Mouse (Mus musculus) heart, embryonic 11.5 days (tissue): ENCODE data around the gene Elp5. TPM values are rescaled to one million over a fixed set of nuclear protein-coding genes. Genes with fewer than 3 reads are reported as not detected.

ENCODE experiments used
- ATAC-seq: fragments of 200-750 bp; cut with Nextera tagmentation; replicated peaks from 2 replicates; pipeline ENCODE4 v1.8.0; 2017; ENCODE audit warnings: moderate library complexity; ENCODE audit not compliant: insufficient number of reproducible peaks, low FRiP score, low TSS enrichment
- H3K27ac ChIP-seq: fragments of 300-500 bp; sonication (generic); 2 replicates; pipeline ENCODE4 v1.5.1; 2014; ENCODE audit warnings: mild to moderate bottlenecking, low read depth, low read length
- H3K27me3 ChIP-seq: fragments of 300-500 bp; sonication (generic); 2 replicates; pipeline ENCODE4 v1.6.1; 2014; ENCODE audit warnings: mild to moderate bottlenecking, low read length, mixed read lengths; ENCODE audit not compliant: control insufficient read depth, insufficient read depth
- H3K36me3 ChIP-seq: fragments of 300-500 bp; sonication (generic); 2 replicates; pipeline ENCODE4 v1.6.1; 2014; ENCODE audit warnings: mild to moderate bottlenecking, low read length, moderate library complexity, mixed read lengths; ENCODE audit not compliant: control insufficient read depth, insufficient read depth
- H3K4me1 ChIP-seq: fragments of 300-500 bp; sonication (generic); 2 replicates; pipeline ENCODE4 v1.6.1; 2014; ENCODE audit warnings: low read length; ENCODE audit not compliant: control insufficient read depth, insufficient read depth
- H3K4me2 ChIP-seq: fragments of 300-500 bp; sonication (generic); 2 replicates; pipeline ENCODE4 v1.6.1; 2014; ENCODE audit warnings: mild to moderate bottlenecking, moderate library complexity
- H3K4me3 ChIP-seq: fragments of 300-500 bp; sonication (generic); 2 replicates; pipeline ENCODE4 v1.5.1; 2014; ENCODE audit warnings: low read depth, low read length
- H3K9ac ChIP-seq: fragments of 300-500 bp; sonication (generic); 2 replicates; pipeline ENCODE4 v1.6.1; 2014; ENCODE audit warnings: mild to moderate bottlenecking, low read depth, low read length, moderate library complexity
- H3K9me3 ChIP-seq: fragments of 300-500 bp; sonication (generic); replicated peaks from 2 replicates; pipeline ENCODE4 v1.6.1; 2016; ENCODE audit warnings: low read length; ENCODE audit not compliant: control insufficient read depth
- WGBS: fragments of 180-500 bp; shearing (Covaris S2); extraction: QIAGEN DNeasy Blood & Tissue Kit; methylation state at CpG from one replicate; pipeline ENCODE4 v1.1.7; 2014; ENCODE audit not compliant: insufficient replicate concordance; 5-methylcytosine and 5-hydroxymethylcytosine counted together
- polyA plus RNA-seq: library from polyadenylated mRNA; unstranded; fragments of >200 nt; fragmentation: Nextera tagmentation; extraction: Ambion mirVana; gene quantifications from 2 replicates; pipeline ENCODE4 v1.2.1, GENCODE M21; 2014

Gene Elp5
- polyA plus RNA-seq, 1 experiment from 2014 or later, result 130 TPM

DNA sequence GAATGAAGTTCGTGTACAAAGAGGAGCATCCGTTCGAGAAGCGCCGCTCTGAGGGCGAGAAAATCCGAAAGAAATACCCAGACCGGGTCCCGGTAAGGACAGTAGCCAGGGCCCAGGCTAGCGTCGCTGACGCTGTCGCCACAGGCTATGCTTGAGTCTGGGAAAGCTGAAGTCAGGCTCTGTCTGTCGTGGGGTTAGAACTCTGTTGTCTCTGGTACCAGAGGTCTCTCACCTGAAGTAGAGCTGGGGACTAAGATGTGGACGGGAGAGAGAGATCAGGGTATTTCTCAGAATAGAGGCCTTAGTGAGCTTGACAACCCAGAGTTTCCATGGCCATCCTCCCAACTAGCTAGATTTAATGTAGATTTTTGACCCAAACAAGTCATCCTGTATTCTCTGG, 9.4 kb upstream of the Elp5 start:
- ATAC-seq, result no peak
- H3K9me3 ChIP-seq, result no peaks in the 10 kb centered on the region
- peak overlapping the region; percentile 84 for H3K4me2 ChIP-seq
- peak overlapping the region; percentile 92 for H3K9ac ChIP-seq
- H3K4me1 ChIP-seq, result peaks cover 8% of the 10 kb centered on the region; the same call in 1 of the 2 replicates
- WGBS, result under 1% methylated on average over 15 of the region's 15 CpGs
- peak overlapping the region; percentile 94 for H3K27ac ChIP-seq
- H3K4me3 ChIP-seq, result peak overlapping the region; percentile 87
- no peaks in the 10 kb centered on the region for H3K27me3 ChIP-seq
- H3K36me3 ChIP-seq, result peaks cover 16% of the 10 kb centered on the region

DNA sequence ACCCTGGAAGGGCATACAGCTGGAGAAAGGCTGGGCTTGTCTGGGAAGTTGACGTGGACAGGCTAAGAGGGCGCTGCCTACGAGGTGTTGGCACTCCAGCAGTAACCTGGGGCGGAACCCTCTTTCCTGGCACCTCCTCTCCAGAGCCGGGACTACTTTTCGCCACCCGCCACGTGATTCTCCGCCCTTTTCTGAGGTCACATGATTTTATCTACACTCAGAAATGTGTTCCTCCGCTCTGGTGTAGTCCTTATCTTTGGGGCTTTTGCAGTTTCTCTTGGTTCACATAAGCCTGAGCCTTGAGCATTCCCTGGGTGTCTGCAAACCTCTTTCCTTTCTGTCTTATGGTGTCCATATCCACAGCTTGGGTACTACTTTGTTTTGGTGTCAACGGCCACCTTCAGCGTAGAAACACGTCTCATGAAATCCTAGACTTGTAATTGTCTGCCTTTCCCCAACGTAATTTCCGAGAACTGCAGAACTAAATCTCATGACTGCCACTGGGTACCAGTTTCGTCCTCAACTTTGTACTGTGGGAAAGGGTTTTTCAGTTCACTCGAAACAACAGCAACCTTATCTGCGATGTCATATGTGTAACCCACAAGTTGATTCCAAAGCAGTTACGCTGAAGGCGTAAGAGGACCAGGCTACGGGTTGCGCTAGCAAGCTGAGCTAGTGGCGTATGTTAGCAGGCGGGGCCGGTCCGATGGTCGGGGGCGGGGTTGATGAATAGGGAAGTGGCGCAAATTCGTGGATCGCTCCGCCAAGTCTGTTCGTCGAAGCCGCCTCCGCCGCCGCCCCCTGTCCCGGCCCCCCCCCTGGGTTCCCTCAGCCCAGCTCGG, 8.8 kb upstream of the Elp5 start, which contains the start of gene Gabarap:
Gene Gabarap (plus strand): TSS at position 294 of the 842 bp plus-strand sequence.
- peak; percentile 71 for ATAC-seq
- no peaks in the 10 kb centered on the region for H3K9me3 ChIP-seq
- no peaks in the 10 kb centered on the region for H3K27me3 ChIP-seq
- peak within 1 kb of the TSS; percentile 94 for H3K27ac ChIP-seq
- H3K36me3 ChIP-seq, result peaks cover 20% of the 10 kb centered on the region
- WGBS, result under 1% methylated on average over 40 of the region's 40 CpGs
- peak within 1 kb of the TSS; percentile 87 for H3K4me3 ChIP-seq
- H3K4me2 ChIP-seq, result peak within 1 kb of the TSS; percentile 84
- peak within 1 kb of the TSS; percentile 92 for H3K9ac ChIP-seq
- peaks cover 8% of the 10 kb centered on the region; the same call in 1 of the 2 replicates for H3K4me1 ChIP-seq

DNA sequence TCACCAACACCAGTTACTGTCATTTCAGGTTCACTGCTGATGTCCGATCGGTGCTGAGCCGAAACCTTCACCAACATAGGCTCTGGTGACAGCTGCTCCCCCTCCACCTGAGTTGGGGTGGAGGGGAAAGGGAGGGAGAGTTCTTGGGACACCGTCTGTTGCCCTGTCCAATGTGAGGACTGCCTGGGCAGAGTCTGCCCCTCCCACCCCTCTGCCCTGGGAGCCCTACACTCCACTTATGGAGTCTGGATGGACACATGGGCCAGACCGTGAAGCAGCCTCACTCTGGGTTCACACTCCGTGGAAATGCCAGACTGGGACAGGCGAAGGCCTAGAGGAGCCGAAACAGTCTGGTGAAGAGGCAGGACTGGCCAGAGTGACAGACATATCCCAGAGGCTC, 7.6 kb upstream of the Elp5 start:
- peaks cover 8% of the 10 kb centered on the region; the same call in 1 of the 2 replicates for H3K4me1 ChIP-seq
- H3K4me3 ChIP-seq, result no peak overlapping the region
- H3K9me3 ChIP-seq, result no peaks in the 10 kb centered on the region
- peak overlapping the region; percentile 94 for H3K27ac ChIP-seq
- no peaks in the 10 kb centered on the region for H3K27me3 ChIP-seq
- no peak overlapping the region; the same call in 1 of the 2 replicates for H3K9ac ChIP-seq
- H3K4me2 ChIP-seq, result no peak overlapping the region
- WGBS, result 83% methylated on average over 8 of the region's 8 CpGs
- ATAC-seq, result no peak
- peaks cover 26% of the 10 kb centered on the region for H3K36me3 ChIP-seq

DNA sequence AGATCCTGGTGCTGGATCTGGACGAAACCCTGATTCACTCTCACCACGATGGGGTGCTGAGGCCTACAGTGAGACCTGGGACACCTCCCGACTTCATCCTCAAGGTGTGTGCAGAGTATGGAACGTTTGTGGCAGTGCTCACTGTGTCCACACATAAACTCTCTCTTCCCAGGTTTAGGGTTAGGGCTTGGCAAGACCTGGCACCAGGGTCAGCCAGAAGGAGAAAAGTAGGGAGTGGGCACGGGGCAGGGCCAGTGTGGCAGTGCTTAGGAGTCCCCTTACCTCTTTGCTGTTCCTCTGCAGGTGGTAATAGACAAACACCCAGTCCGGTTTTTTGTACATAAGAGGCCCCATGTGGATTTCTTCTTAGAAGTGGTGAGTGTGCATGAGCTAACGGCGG, 2.1 kb upstream of the Elp5 start:
- Histone ChIP-seq H3K36me3 (peaks cover 24% of the 10 kb centered on the region), H3K4me3 (no peak overlapping the region)

DNA sequence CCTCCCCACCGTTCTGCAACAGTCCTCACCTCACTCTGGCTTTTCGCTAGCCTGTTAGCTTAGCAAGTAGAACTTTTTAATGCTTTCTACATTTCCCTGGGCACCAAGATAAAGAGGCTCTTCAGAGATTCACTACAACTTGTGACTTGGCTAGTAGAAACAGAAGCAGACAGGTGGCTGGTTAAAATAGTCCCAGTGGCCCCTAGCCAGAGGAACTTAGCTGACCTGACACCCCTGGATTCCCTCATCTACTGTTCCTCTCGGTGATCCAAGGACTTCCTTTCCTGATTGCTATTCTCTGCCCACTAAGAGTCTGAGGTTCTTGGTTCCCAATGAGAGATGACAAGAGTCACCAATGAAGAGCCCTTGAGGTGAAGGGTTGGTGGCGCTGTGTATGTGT, 1.1 kb upstream of the Elp5 start:
- Histone ChIP-seq H3K4me2 (peak overlapping the region; percentile 97), H3K9me3 (no peaks in the 10 kb centered on the region), H3K4me1 (peaks cover 20% of the 10 kb centered on the region), H3K36me3 (peaks cover 24% of the 10 kb centered on the region), H3K4me3 (peak overlapping the region; percentile 100; the same call in 1 of the 2 replicates), H3K9ac (peak overlapping the region; percentile 4), H3K27ac (peak overlapping the region; percentile 52; the same call in 1 of the 2 replicates), H3K27me3 (no peaks in the 10 kb centered on the region)
- WGBS, result 78% methylated on average over 4 of the region's 4 CpGs
- ATAC-seq, result no peak

More for the DNA sequence above, 2.1 kb upstream of the Elp5 start:
- Histone ChIP-seq H3K9me3 (no peaks in the 10 kb centered on the region), H3K27ac (no peak overlapping the region), H3K4me1 (peaks cover 18% of the 10 kb centered on the region), H3K4me2 (no peak overlapping the region), H3K27me3 (no peaks in the 10 kb centered on the region), H3K9ac (no peak overlapping the region)
- no peak for ATAC-seq
- 93% methylated on average over 8 of the region's 8 CpGs for WGBS

DNA sequence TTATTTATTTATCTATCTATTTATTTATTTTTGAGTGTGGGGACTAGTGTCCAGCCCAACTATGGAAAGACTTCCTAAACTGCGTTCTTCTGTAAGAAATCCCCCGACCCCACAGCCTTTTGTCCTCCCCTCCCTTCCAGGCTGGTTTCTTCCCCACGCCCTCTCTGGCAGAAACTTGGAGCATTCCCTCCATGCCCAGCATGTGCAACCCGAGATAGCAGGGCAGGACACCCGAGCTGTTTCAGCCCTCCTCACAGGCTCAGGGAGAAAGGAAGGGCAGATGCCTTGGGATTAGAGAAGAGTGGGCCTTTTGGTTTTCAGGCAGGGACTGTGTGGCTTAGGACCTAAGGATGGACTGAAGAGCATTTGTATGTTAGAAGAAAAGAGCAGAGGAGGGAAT, 560 bp upstream of the Elp5 start:
- ATAC-seq, result no peak
- peaks cover 20% of the 10 kb centered on the region for H3K4me1 ChIP-seq
- no peaks in the 10 kb centered on the region for H3K27me3 ChIP-seq
- no peaks in the 10 kb centered on the region for H3K9me3 ChIP-seq
- H3K27ac ChIP-seq, result peak overlapping the region; percentile 52; the same call in 1 of the 2 replicates
- H3K9ac ChIP-seq, result peak overlapping the region; percentile 4
- peak overlapping the region; percentile 100 for H3K4me3 ChIP-seq
- 27% methylated on average over 5 of the region's 5 CpGs for WGBS
- peak overlapping the region; percentile 97 for H3K4me2 ChIP-seq
- peaks cover 19% of the 10 kb centered on the region for H3K36me3 ChIP-seq

DNA sequence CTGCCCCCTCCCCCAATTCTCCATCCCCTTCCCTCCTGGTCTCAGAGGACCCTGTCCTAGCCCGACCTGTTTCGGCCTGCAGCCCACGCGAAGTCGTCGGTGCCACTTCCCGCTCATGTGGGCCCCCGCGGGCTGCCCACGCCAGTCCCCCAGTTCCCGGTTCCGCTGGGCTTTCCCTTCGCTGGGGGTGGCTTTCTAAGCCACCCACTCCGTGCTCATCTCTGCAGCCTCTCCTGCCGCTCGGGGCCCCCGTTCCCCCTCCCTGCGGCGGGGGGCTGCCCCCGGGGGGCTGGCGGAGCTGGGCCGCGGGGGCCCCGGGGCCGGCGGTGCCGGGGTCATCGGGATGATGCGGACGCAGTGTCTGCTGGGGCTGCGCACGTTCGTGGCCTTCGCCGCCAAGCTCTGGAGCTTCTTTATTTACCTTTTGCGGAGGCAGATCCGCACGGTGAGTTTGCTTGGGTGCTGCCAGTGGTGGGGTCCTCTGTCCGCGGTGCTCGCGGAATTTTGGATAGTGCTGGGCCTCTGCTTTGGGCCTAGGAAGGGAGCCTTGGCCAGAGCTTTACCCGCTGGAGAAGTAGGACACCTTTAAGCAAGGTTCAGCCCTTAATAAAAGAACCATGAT, 1.1 kb downstream of the Elp5 start, which contains the start of gene Ctdnep1:
Gene Ctdnep1 (plus strand): TSS at position 16 of the 622 bp plus-strand sequence.
- WGBS, result 0% methylated on average over 35 of the region's 43 CpGs
- Histone ChIP-seq H3K36me3 (peaks cover 19% of the 10 kb centered on the region), H3K4me2 (peak within 1 kb of the TSS; percentile 97), H3K27ac (peak within 1 kb of the TSS; percentile 99), H3K27me3 (no peaks in the 10 kb centered on the region), H3K9me3 (no peaks in the 10 kb centered on the region), H3K4me3 (peak within 1 kb of the TSS; percentile 100), H3K9ac (peak within 1 kb of the TSS; percentile 99), H3K4me1 (peaks cover 20% of the 10 kb centered on the region)
- ATAC-seq, result no peak

DNA sequence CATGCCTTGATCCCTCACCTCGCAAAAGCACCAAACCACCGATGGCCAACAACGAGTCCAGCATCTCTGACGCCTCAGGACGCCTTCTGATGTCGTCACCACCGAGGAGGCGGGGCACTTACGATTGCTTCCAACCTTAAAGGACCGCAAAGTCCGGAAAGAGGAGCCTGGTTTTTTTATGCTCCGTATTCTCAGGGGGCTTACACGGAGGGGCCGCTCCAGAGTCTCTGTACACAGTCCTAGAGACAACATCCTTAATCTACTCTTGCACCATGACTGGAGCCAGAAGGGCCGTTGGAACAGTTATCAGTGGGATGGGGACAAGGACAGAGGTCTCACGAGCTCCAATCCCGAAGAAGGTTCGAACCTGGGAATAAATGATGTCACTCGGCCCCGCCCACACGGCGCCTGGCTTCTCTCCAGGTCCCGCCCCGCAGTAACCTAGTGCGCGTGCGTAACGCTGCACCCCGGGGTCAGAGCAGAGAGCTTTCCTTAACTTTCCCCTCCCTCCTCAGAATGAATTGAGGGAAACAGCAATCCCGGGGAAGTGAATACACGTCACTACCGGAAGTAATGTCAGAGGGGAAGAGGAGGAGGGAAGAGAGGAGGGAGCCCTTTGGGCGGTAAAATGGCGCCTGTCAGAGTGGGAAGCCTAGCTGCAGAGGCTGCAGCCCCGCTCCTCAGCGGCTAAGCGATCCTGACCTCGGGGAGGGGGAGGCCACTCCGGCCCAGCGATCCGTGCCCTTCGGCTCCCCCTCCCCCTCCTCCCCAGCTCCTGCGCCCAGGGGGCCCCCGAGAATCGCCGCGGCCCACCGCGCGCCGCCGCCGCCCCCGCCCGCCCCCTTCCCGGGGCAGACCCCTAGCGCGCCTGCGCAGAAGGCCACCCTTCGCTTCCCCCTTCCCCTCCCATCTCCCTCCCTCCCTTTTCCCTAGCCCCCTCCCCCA, 1.8 kb downstream of the Elp5 start:
- Histone ChIP-seq H3K27me3 (no peaks in the 10 kb centered on the region), H3K4me2 (peak overlapping the region; percentile 97), H3K4me1 (peaks cover 20% of the 10 kb centered on the region), H3K27ac (peak overlapping the region; percentile 99), H3K36me3 (peaks cover 17% of the 10 kb centered on the region), H3K4me3 (peak overlapping the region; percentile 100), H3K9me3 (no peaks in the 10 kb centered on the region), H3K9ac (peak overlapping the region; percentile 99)
- ATAC-seq, result peak; percentile 88
- WGBS, result 0% methylated on average over 44 of the region's 60 CpGs
